Mouse (Mus musculus): Measurements from ENCODE around the gene Pla2g6. TPM values are rescaled to one million over a fixed set of nuclear protein-coding genes. Genes with fewer than 3 reads are reported as not detected.

The Pla2g6 gene
- total RNA-seq, 2 experiments from 2014 or later, result 24.5 to 25.6 TPM

DNA sequence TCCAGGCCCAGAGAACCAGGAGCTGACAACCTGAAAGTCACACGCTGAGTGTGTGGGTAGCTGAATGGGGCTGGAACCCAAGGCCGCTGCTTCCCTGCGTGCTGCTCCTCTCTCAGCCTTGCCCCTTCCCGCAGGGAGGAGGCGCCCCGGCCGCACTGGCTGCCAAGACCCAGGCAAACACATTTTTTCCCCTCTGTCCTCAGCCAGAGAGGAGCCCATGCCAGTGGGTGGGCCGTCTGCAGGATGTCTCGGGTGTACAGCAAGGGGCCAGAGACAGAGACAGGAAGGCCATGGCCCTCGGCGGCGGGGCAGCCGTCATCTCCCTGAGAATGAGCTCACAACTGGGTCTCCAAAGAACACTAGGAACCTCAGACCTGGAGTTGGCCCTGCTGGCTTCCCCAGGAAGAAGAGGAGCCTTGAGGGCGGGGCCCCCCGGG, 23.2 kb upstream of the Pla2g6 start:
- DNase-seq, result no peak
- intact Hi-C loops (cut with DNase I), result no loop called here

DNA sequence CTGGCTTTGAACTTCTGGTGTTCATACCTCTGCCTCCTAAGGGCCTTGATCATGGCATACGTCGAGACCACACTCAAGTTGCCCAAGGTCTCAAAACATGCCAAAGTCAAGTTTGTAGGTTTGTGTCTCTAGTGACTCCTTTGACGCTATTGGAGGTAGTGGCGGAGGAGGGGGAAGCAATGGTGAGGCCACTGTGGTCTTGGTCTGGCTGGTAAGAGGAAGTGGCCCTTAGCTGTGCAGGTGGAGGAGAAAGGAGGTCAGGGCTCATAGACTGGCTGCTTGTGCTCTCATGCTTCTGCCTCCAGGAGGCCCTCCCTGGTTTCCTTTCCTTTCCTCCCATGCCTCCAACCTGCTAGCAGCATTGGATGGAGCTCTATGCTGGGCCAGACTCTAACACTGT, 22.7 kb upstream of the Pla2g6 start:
- intact Hi-C loops (cut with DNase I), result no loop called here
- no peak for DNase-seq

DNA sequence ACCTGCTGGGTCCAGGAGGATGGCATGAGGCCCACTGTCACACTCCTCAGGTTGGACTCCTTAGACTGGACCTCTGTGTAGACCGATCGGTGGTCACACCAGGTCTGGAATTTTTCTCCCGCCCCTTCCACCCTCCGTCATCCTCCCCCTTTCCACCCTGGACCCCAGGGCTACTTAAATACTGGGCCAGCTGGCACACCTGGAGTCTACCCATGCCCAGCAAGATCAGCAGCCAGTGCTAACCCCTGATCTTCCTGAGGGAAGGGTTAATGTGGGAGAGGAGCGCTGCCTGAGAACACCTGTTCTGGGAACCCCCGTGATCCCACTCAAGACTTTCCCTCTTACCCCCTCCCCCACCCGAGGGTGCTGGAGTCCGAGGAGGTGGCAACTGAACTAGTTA, 20.5 kb upstream of the Pla2g6 start:
- no peak for DNase-seq

DNA sequence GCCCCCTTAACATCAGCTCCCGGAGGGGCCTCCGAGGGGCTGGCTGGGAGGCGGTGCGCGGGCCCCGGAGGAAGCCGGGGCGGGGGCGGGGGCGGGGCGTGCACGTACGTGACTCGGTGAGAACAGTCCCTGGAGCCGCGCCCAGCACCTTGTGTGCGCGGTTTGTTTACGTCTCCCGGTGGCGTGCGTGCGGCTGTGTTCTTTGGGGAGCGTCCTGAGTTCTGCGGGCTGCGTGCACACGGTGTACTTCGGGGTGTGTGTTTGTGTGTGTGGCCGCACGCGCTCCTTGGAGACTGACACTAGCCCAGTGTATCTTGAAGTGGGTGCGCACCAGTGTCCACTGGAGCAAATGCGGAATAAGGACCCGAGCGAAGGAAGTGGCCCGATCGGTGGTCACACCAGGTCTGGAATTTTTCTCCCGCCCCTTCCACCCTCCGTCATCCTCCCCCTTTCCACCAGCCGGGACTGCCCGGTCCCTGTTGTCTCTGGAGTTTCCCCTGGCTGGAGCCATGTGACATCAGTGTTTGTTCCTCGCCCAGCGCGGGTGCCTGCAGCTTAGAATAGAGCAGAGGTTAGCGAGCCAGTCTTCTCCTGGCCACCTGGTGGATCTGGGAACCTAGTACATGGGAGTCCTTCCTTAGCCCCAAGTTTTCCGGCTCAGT, 19.8 kb upstream of the Pla2g6 start:
- peak; percentile 50 for DNase-seq
- intact Hi-C loops (cut with DNase I), result no loop called here

More for the DNA sequence above, 20.5 kb upstream of the Pla2g6 start:
- intact Hi-C loops (cut with DNase I), result no loop called here

DNA sequence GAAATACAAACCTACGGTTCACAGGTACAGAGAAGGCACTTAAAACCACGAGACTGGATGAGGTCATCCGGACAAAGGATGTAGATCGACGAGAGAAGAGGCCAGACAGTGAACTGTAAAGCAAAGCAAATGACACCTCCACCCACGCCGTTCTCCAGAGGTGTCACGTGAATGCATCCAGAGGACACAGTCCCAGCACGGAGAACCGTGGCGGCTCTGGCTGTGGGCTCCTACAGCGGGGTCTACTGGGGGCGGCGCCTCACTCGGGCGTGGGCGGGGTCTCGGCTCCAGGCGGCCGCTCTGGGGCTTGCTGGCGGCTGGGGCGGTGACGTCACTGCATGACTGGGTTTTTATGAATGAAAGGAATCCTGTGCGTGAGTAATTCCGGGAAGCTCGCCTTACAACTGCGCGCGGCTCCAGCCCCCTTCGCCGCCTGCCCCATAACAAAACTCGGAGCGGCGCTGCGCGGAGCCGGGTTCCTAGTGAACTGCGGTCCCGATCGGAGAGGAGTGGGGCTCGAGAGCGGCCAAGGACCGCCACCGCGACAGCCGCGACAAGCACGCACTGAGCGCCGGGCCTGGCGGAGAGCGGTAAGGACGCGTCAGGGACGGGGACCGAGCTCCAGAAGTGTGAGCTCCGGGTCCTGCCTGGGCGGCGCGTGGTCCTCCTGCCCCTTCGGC, 19.1 kb upstream of the Pla2g6 start:
- peak; percentile 92 for DNase-seq
- intact Hi-C loops (cut with DNase I), result no loop called here

DNA sequence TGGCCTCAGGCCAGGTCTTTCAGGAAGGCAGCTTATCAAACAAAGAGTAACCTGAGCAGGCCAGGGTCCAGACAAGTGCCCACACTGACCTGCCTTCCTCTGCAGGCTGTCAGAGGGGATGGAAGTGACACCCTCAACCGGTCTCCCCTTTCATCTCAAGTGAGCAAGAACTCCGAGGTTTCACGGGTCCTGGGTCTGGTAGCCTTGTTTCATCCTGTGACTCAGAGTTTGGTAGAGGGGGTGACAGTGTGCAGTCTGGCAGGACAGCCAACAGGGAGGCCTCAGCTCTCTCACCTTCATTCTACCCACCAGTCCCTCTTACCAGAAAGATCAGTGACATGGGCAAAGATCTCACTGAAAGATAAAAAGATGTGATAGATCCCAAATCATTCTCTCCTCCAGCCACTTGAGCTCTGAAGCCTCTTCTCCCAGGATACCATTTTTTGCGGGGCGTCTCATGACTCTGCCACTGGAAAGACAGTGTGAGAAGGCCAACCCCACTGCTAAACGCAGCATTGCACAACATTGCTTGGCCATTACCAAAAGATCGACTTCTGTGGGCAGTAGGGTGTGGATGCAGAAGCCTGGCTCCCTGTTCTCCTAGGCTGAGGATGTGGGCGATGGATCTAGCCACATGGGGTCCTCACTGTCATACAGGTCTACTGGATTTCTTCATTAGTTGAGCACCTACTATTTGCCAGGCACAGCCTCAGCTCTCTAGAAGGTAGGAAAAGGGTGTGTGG, 18.0 kb upstream of the Pla2g6 start, which contains the start of gene Maff:
Gene Maff, plus strand, starts transcription at position 571 of the 743 bp plus-strand sequence.
- intact Hi-C loops (cut with DNase I), result no loop called here

DNA sequence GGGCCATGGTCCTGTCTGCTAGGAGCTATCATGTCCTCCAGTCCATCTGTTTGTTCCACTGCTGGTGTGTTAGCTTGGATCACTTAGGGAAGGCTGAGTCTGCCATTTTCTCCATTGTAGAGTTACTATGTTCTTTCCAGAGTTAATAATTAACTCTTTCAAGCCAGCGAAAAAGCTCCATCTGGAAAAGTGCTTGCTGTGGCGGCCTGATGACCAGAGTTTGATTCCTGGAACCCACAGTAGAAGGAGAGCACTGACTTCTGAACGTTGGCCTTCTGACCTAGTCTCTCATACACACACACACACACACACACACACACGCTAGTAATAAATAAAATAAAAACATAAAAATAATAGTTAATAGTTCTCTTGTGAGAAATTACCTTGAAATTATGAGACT, 16.4 kb upstream of the Pla2g6 start:
- no peak for DNase-seq
- intact Hi-C loops (cut with DNase I), result no loop called here

More for the DNA sequence above, 18.0 kb upstream of the Pla2g6 start, which contains the start of gene Maff:
- DNase-seq, result no peak

DNA sequence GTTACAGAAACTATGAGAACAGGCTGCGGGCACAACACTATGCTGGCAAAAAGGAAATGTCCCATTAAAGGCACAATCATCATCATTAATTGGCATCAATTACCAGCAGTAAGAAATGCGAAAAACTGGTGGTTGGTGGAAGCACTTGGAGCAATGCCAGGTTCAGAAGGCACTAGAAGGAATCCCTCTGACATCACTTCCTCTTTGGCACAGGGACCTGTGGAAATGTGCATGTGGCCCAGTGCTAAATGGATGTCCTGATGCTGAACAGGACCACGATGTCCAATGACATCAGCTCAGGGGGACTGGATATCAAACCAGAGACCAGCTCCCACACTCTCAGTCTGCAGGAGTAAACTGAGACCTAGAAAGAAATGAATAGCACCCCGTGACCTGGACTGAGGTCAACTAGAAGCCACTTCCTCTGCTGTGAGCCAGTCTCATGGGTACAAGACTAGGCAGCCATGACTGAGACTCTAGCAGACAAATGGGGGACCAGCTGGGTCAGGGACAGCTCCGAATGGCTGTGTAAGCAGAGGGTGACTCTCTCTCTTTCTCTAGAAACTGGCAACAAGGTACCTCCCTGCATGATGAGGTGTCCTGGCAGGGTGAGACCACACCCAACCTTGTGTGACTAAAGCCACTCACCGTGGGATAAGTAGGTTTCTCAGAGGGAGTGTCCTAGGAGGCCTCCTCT, 14.6 kb upstream of the Pla2g6 start:
- intact Hi-C loops (cut with DNase I), result no loop called here

DNA sequence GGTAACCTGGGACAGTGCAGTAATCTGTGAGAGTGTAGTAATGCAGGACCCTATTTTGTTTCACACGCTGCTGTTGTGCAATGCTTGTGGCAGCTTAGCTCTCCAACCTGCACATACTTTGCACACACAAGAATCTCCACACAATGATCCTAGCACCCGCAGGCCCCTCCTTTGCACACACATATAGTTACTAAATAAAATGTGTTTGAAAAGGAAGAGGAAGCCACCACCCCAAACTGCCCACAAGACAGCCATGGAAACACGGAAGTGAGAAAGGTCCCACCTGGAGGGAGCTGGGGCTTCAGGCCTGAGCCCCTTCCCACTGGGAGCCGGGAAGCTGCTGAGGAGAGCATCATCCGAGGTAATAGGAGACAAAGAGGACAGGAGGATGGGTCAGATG, 10.8 kb upstream of the Pla2g6 start:
- intact Hi-C loops (cut with DNase I), result no loop called here
- DNase-seq, result no peak

More for the DNA sequence above, 14.6 kb upstream of the Pla2g6 start:
- DNase-seq, result no peak

DNA sequence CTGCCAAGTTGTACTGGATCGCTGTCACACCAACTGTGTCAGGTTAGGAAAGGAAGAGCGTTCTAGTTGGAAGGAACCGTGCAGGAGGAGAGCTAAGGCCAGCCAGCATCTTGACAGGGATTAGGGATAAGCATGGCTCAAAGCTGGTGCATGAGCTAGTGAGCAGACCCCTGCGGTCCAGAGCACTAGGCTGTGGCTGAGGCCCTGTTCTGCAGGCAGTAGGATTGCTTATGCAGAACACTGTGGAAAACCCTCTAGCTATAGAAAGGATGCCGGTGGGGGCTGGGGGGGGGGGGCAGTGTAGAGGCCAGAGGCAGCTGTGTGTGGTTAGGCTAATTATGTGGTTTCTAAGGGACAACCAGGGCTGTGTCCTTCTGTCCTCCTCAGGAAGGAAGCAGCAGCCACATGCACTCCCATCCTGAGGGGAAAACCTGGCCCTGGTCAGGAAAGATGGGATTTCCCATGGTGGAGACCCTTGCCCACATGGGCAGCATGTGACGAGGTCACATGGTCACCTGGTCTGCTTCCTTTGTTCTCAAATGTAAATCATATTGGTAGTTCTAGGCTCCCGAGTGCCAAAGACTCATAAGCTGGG, 7.0 kb upstream of the Pla2g6 start:
- intact Hi-C loops (cut with DNase I), result no loop called here
- DNase-seq, result no peak

DNA sequence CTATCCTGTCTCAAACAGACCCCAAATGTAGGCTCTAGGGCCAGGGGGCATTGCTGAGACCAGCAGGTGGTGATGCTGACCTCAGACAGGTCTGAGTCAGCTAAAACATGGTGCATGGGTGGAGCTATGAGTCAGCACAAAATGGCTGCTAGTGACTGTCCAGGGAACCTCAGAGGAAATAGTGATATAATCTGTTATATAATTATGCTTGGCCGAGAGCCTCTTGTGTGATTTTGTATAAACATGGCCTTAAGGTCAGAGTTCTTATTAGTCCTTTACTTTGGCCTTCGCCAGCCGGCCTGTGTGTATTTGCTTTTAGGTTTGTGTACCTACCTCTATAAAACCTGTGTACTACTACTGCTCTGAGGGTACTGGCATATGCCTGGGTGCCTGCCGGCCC, 5.2 kb upstream of the Pla2g6 start:
- no peak for DNase-seq
- intact Hi-C loops (cut with DNase I), result no loop called here

DNA sequence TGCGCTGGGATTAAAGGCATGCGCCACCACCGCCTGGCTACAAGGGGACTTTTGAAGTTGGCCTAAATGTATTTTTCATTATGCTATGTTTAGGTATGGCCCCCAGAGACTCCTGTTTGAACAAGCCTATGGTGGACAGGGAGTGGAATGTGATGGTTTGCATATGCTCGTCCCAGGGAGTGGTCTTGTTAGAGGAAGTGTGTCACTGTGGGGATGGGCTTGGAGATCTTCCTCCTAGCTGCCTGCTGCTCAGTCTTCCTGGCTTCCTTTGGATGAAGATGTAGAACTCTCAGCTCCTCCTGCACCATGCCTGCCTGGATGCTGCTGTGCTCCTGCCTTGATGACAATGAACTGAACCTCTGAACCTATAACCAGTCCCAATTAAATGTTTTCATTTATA, 2.3 kb upstream of the Pla2g6 start:
- DNase-seq, result no peak
- intact Hi-C loops (cut with DNase I), result no loop called here

DNA sequence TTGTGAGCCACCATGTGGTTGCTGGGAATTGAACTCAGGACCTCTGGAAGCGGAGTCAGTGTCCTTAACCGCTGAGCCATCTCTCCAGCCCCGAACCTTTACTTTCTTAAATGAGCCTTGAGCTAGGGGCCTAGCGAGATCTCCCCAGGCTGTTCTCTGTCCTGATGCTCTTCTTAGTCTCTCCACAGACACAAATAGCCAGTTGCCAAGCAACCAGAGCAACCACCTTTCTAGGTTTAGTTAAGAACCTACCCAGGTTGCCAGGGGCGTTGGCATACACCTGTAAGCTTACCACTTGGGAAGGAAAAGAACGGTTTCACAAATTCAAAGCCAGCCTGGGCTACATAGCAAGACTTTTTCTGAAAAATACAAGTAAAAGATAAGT, 1.8 kb upstream of the Pla2g6 start:
- DNase-seq, result no peak
- intact Hi-C loops (cut with DNase I), result no loop called here

DNA sequence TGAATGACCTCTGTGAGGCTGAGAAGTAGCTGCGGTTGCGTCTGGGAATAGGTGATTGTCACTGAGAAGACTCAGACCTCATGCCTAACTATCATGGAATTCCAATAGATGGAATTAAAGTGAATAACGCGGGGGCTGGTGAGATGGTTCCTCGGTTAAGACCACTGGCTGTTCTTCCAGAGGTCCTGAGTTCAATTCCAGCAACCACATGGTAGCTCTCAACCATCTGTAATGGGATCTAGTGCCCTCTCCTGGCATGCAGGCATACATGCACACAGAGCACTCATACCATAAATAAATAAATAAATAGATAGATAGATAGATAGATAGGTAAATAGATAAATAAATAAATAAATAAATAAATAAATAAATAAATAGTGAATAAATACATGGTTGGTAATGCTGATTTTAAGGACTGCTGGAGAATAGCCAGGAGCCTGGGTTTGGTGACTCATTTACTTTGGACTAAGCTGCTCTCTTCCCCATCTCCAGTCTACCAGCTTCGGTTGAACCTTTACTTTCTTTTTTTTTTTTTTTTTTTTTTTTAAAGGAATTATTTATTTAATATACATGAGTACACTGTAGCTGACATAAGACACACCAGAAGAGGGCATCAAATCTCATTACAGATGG, 1.3 kb upstream of the Pla2g6 start:
- intact Hi-C loops (cut with DNase I), result no loop called here

DNA sequence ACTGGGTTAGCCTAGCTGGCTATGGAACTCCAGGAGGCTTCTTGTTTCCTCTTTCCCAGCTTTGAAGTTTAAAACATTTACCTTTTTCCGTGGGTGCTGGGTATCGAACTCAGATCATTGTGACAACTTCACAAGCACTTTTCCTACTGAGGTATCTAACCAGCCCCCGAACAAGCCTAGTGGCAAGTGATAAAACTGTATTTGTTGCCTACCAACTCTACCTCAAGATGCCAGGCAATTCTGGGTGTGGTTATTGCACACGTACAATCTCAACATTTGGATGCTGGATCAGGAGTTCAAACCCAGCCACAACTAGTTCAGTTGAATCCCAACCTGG, 717 bp upstream of the Pla2g6 start:
- intact Hi-C loops (cut with DNase I), result no loop called here
- DNase-seq, result no peak

More for the DNA sequence above, 1.3 kb upstream of the Pla2g6 start:
- DNase-seq, result no peak

DNA sequence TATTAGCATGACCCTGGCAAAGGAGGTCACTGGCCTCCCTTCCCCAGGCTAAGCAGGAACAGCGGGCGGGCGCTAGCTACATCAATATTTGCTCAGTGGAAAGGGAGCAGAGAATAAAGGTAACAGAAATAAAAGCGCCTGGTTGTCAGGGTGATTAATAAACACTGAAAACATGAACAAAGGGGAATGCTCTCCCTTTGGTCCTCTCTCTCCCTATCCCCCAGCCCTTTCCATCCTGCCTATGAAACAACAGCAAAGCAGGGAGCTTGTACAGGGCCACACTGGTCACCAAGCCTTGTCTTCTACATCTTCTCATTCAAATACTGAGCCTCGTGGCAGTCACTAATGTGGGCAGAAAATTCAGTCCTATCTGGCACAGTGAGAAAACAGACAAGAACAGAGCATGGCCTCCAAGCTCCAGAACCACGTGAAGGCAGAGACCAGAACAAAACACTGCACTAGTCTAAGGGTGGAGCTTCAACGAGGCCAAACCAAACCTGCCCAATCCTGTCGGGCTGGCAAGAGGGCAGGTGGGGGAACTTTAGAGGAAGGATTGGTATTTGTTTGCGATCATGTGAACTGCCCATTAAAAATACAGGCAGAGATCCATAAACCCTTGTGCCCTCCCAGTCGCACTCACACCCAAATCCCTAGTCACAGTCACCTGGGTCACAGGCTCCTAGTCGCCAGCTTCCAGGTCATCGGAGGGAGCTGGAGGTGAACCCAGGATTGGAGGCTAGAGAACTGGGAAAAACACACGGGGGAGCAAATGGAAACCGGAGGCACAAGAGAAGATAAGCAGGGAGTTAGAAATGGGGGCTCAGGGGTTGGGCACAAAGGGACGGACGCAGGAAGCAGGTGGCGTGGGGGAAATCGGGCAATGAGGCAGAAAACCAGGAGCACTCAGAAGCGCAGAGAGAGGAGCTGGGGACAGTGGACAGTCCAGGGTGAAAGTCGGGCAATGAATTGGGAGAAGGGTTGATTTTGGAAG, 924 bp downstream of the Pla2g6 start:
- intact Hi-C loops (cut with DNase I), result no loop called here
- peak; percentile 26 for DNase-seq

DNA sequence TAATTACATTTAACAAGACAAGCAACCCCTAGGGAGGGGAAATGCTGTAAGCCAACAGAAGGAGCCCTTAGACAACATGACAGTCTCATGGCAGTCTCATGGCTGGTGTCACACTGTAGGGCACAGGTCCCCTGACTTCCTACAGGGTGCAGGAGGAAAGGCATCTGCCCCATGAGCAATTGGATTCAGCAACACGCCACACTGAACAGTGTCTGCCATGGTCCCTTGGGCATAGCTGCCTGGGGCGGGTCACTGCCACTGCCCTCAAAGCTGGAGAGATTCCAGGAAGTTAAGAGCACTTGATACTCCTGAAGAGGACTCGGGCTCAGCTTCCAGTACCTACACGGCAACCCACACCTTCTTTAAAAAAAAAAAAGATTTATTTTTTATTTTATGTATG, 1.9 kb downstream of the Pla2g6 start:
- intact Hi-C loops (cut with DNase I), result no loop called here
- no peak for DNase-seq

DNA sequence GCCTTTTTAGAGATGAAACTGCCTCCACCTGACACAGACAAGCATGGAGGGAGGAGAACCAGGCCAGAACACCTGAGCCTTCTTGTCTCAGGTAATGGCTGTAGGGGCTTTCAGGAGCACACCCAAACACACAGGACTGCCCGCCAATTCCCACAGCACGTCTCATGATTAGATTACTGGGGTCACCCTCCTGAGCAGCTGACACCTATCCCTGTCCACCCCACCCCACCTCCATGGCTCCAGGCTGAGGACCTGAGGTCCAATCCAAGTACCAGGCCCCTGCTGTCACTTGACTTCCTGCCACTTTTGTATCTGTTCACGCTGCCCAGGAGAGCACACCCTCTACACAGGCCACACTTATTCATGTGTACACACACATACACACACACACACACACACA, 2.4 kb downstream of the Pla2g6 start:
- intact Hi-C loops (cut with DNase I), result no loop called here
- DNase-seq, result no peak

DNA sequence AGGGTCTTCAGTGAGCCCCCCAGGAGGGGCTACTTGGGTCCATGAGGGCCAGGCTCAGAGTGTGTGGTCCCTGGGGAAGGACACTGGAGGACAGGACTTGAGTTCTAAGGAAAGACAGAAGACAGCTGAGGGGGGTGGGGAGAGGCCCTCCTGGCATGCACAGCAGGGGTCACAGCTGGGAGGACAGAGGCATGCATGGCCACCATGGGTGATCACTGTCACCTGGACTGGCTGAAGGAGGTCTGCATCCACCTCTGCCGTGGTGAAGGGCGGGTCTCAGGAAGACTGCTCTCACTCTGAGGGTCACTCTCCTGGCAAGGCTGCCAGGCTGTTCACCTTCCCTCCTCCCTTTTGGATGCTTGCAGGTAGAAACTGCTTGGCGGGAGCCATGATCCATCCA, 3.8 kb downstream of the Pla2g6 start:
- intact Hi-C loops (cut with DNase I), result no loop called here
- no peak for DNase-seq

All from left cerebral cortex, postnatal 4 days (tissue).